Mouse (Mus musculus) right cerebral cortex, postnatal 10 days (tissue): ENCODE measurements around the gene Rpl13a.

Experiments
- DNase-seq, 2 experiments: peaks; one replicate each; pipeline ENCODE4 v3.0.0; 2021; ENCODE audit warnings: low spot score in 2 of 2

Gene Rpl13a

DNA sequence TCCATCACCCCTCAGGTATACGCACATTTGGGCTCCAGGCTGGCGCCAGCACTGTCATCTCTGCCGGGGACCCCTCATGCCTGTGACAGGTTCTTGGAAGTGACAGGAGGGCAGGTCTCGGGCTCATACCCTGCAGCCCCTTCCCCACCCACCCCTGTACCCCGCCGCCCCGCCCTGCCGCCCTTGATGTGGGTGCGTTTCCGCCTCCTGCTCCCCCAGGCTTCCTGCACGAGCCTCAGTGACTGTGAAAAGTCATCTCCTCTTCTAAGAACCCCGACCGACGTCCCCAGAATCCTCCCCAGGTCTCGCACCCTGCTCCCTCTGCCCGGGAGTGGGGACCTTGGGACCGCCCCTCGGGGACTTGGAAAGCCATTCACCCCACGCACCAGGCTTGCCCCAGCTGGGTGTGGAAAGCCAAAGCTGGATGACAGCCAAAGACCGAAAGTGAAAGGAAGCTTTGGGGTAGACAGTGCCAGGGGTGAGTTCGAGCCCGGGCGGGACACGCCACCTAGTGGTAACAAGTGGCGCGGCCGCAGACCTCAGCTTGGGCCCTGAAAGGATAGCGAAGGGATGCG, 7.5 kb upstream of the Rpl13a start, which contains the start of the genes Gm45713 and Flt3l:
Gene Gm45713 (minus strand): TSS at position 239 of the 575 bp plus-strand sequence.
Gene Flt3l (minus strand): TSS at position 440 of the 575 bp plus-strand sequence.
- peak; percentile 88 to 90 for DNase-seq

DNA sequence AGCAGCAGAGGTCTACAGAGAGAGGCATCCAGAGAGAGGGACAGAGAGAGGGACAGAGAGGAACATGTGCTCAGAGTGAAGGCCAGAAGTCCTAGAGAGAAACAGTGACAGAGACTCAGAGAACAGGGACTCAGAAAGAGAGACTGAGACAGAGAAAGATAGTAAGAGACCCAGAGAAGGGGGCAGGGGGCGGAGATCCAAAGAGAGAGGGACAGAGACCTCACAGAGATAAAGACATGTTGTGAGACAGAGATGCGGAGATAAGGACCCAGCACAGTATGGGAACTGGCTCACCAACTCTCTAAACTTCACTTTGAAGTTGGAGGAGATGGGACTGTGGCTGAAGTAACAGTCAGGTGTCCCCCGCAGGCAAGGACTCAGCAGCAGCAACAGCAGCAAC, 6.8 kb upstream of the Rpl13a start:
- DNase-seq, result no peak

DNA sequence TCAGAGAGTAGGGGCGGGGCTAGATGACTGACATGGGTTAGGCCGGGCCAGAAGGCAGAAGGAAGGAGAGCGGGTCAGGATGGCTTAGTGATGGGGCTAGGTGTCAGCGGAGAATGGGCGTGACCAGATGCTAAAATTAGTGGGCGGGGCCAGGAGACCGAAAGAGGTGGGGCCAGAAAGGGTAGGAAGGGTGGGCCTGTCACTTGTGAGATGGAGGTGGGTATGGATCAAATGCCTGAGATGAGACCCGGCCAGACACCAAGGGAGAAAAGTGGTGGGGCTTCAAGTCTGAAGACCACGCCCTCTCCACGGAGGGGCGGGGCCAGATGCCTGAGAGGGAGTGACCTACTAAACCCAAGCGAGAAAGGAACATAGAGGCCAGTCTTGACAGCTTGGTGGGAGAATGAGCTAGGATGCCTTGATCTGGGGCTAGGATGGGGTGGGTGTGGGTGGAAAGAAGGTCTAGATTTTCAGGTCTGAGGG, 6.0 kb upstream of the Rpl13a start:
- DNase-seq, result no peak

DNA sequence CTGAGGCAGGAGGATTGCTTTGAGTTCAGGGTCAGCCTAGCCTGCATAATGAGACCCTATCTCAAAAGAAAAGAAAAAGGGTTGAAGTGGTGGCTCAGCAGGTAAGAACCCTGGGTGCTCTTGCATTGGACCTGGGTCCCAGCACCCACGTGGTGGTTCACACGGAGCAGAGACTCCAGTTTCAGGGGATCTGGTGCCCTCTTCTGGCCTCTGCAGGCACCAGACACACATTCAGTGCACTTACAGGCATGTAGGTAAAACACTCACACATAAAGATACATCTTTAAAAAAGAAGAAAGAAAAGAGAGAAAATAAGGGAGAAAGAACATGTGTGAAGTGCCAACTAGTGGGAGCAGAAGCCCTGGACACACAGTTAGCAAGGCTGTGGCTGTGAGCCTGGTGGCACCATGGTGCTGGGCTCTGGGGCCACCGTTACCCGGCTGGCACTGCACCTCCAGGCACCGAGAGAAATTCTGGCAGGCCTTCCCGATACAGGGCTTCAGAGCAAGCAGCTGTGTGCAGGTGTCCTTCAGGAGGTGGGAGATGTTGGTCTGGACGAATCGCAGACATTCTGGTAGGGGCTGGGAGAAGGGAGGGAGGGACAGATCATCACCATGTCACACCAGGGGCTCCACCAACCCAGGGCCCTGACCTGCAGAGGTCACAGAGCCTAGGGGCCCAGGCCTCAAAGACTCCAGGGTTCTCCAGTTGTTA, 5.0 kb upstream of the Rpl13a start:
- DNase-seq, result no peak

DNA sequence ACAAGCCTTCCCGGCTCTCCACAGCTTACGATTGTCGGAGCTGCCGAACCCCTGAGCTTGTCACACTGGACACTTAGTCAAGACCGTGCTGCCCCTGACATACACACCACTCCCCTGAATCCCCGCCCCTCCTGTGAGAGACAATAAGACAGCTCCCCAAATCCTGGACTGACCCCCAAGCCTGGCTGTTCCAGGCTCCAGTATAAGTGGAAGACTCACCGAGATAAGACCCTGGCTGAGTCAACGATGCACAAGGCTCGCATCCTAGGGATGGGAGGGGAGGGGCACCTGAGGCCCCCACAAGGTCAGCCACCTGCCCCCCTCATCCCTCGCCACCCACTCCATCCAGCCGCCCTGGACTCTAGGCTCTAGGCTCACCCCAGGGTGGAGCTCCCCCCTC, 3.3 kb upstream of the Rpl13a start:
- no peak for DNase-seq

DNA sequence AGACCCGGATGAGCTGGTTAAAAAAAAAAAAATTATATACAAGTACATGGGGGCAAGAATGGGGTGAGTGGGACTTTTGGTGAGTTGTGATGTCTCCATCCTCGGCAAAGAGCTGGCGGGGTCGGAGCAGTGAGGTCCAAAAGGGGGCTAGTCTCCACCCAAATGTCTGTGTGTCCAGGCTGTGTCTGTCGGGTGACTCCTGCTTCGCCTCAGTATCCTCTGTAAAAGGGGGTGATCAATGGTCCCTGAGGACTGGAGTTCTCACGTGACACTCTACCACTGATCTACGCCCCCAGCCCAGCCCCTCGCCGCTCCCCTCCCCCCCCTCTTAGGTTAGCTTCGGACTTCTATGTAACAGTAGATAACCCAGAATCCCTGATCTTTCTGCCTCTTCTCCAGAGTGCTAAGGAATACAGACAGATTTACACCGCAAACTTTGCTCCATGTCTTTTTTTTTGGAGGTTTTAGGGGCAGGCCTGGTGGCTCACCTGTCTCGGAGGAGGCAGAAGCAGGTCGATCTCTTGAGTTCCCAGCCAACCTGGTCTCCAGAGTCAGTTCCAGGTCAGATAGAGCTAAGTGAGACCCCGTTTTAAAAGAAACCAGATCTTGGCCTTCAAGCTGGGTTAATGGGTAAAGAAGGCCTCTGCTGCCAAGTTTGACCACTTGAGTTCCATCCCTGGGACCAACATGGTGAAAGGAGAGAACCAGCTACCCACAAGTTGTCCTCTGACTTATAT, 1.4 kb upstream of the Rpl13a start:
- peak in 1 of 2 experiments; percentile 33 for DNase-seq

DNA sequence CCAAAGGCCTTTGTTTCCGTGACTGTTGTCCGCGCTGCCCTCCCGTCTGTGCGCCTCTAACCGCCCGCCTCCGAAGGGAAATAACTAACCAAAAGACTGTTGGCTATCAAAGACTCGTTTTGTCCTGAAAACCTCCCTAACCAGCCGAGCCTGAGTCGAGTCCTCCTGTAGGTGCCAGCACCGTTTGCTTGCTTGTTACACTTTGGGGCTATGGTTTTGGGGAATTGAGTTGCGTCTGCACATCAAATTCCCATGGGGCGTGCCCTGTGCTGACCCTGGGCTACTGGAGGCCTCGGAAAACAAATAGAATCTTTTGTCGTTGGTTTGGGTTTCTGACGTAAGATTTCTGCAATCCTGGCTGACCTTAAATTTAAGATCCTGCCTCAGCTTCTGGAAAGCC, 757 bp upstream of the Rpl13a start:
- DNase-seq, result no peak

DNA sequence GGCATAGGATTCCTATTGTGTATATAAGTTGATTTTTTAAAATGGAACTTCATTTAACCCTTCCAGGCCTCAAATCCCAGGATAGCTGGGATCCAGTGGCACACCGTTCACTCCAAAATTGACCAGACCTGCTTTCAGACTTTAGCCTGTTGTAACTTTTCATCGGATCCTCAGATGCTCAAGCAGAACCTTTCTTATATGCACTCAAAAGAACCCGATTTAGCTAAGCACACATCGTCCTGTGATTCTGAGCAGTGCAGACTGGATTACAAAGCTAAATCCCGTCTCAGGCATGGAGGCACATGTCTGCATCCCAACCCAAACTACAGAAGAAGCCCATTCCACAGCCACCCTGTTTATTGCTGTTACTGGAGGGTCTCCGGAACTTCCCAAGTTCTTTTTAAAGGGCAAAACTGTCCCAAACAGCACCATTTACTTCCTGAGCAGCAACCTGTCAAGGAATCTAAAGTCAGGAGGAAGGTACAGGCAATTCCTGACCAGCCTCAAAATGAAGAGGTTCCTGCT, 799 bp downstream of the Rpl13a start:
- DNase-seq, result no peak

DNA sequence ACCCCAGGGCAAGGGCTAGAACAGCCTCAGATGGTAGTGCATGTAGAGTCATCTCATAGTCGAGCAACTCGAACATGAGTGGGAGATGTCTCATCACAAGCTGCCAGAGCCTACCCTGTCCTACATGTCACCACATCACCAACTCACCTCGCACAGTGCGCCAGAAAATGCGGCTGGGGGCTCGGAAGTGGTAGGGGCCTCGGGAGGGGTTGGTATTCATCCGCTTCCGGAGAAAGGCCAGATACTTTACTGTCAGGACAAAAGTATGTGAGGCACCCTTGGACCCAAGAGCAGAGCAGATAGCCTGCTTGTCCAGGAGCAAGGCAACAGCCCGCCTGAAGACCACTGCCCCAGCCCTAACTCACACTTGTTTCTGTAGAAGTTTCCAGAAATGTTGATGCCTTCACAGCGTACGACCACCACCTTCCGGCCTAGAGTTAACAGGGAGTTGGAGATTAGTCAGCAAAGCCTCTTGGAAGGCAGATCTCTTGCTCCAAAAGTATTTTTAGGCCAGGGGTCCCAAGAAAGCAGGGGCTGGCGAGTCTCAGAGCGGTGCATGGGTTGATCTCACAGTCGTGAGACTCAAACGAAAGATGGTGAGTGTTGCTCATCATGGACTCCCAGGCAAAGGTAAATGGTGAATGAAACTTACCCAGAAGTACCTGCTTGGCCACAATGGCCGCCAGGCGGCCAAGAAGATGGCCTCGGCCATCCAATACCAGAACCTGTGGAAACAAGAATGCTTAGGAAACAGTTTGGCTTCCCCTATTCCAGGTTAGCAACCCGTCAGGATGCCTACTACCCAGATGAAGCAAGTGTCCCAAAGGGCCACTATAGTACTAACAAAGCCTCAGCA, 1.5 kb downstream of the Rpl13a start:
- DNase-seq, result peak in 1 of 2 experiments; percentile 27

DNA sequence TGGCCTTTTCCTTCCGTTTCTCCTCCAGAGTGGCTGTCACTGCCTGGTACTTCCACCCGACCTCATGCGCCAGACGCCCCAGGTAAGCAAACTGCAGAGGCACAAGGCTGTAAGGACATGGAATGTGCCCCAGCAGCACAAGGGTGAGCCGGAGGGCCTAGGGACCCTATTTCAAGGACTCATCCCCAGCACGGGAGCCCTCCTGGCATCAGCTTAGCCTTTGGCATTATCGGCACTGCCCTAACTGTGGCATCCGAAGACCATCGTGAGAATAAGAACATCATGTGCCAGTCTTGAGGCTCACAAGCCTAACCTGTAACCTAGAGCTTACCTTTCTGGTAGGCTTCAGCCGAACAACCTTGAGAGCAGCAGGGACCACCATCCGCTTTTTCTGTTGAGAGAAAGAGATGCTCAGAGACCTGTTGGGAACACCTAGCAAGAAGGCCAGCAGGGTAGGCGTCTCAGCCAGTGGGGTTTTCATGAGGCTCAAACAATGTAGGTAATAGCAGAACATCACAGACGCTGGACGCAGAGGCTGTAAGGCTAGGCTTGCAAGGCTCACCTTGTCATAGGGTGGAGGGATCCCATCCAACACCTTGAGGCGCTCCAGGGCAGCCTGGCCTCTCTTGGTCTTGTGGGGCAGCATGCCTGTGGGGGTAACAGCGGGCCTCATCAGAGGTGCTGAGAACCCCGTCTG, 2.3 kb downstream of the Rpl13a start:
- DNase-seq, result peak in 1 of 2 experiments; percentile 52

DNA sequence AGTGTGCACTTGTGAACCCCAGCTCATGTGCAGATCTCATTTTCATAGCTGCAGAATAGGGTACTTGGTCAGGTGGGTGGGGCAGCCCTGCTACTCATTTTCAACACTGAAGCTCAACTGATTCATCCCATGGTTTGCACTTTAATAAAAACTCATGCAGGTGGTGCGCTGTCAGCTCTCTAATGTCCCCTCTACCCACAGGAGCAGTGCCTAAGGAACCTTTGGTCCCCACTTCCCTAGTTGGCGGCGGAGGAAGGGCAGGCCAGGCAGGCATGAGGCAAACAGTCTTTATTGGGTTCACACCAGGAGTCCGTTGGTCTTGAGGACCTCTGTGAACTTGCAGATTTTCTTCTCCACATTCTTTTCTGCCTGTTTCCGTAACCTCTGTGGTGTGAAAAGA, 2.9 kb downstream of the Rpl13a start:
- DNase-seq, result peak in 1 of 2 experiments; percentile 46

DNA sequence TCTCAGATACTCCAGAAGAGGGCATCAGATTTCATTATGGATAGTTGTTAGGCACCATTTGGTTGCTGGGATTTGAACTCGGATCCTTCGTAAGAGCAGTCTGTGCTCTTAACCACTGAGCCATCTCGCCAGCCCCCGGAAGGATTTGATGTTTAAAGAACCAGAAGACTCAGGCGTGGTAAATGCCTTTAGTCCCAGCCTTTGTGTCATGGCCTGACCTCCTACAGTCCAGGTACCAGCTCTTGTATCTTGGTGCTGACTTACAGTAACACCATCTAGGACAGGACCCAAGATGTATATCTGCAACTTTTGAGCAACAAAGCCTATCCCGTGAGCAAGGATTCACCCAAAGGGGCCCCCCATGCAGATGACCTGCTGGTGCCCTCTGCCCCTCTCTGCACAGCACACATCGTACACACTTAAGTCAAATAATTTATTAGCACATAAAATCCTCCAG, 3.4 kb downstream of the Rpl13a start:
- DNase-seq, result peak in 1 of 2 experiments; percentile 37

DNA sequence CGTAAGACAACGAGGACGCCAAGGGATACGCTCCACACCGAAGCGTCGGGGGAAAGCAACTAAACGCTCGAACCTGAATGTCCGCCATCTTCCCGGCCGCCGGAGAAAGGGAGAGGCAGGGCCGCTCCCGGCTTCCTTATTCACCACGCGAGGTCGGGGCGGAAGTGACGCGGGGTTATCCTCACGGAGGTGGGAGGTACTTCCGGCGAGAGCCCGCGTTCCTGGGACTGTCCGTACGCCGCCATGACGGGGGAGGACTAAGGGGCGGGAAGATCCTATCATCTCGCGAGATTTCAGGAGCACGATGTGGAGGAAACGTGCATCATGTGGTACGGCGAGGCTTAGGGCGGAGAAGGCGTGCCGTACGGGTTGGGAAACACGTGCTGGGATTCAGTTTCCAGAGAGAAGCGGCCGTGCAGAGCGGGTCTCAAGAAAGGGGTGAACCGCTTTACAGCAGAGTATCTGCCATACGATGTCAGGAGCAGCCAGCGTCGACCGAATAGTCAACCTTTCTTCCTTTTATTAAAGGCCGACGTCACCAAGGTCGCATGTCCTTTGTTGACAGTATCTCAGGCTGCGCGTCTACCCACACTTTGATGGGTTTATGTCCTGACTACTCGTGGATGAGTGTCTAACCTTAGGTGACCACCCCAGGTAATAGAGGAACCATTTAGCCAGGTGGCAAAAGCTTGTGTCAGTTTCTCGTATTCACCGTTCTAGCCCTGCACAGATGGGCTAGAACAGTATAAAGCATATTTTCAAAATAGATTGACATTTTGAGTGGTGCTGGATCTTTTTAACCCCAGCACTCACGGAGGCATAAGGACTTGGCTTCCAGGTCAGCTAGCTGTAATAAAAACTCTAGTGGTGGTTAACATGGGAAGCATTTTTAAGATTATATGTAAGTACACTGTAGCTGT, 4.1 kb downstream of the Rpl13a start, which contains the start of gene Rps11:
Gene Rps11 (minus strand): TSS at position 216 of the 920 bp plus-strand sequence.
- DNase-seq, result peak; percentile 99 to 100

DNA sequence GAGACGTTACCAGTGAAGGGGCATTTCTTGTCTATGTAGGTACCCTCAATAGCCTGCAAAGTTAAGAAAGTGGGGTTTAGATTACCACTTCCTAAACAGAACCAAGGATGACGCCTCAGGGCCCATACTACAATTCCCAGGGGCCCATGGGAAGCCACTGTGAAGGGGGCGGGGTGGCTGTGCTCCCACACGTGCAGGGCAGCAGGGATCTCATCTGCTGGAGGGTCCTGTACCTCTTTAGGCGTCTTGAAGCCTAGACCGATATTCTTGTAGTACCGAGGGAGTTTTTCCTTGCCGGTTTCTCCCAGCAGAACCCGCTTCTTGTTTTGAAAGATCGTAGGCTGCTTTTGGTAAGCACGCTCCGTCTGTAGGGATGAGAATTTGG, 5.4 kb downstream of the Rpl13a start:
- DNase-seq, result peak in 1 of 2 experiments; percentile 46

DNA sequence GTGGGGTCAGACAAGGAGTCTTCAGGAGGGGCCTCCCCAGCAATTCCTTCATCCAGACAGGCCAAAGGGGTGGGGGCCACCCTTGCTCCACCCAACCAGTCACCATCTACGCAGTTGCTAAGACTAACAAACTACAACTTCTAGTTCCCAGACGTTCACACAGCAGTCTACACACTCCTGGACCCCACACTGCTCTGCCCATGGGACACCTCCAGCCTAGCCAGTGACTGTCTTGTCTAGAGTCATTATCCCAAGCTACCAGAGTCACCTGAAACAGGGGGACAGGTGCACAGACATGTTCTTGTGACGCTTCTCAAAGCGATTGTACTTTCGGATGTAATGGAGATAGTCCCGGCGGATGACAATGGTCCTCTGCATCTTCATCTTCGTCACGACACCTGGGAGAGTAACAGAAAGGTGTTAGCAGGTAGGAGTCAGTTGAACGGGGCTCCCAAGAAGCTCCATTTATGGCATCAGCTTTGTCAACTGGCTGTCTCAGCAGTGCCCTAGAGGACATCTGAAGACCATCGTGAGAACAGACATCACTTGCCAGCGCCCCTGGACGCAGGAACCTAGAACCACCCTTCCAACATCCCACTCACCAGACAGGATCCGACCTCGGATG, 5.9 kb downstream of the Rpl13a start:
- peak in 1 of 2 experiments; percentile 42 for DNase-seq

DNA sequence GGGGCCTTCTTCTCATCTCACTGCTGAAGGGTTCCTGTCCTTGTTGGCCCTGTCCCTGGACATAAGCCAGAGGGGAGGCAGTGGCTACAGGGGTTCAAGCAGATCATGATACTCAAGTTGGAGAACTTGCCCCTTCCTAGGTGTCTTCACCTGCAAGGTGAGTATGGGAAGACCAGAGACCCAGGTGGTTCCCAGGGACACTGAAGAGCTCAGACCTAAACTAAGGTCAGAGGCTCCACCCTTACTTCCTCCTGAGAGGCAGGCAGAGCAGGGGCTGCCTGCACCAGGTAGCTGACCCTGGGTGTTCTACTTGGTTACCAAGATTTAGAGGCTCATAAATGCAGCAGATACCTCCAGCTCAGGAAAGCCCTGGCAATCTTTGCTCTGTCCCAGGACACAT, 6.6 kb downstream of the Rpl13a start:
- DNase-seq, result peak in 1 of 2 experiments; percentile 34

DNA sequence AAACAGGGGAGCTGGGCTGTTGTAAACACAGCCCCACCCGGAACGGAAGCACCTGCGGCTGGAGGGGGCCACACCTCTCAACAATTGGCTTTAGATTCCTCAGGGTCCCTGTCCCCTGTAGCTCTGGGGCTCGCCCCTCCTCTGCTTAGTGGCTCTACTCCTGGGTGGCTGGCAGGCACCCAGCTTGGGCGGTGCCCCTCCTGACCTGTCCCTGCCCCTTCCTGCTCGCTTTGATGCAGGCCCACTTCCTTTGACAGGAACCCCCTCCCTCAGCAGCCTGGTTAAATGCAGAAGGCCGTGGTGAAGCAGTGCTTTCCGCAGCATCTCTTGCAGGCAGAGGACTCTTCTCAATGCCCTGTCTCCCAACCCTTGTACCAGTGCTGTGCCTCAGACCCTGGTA, 7.2 kb downstream of the Rpl13a start:
- peak; percentile 38 to 53 for DNase-seq

DNA sequence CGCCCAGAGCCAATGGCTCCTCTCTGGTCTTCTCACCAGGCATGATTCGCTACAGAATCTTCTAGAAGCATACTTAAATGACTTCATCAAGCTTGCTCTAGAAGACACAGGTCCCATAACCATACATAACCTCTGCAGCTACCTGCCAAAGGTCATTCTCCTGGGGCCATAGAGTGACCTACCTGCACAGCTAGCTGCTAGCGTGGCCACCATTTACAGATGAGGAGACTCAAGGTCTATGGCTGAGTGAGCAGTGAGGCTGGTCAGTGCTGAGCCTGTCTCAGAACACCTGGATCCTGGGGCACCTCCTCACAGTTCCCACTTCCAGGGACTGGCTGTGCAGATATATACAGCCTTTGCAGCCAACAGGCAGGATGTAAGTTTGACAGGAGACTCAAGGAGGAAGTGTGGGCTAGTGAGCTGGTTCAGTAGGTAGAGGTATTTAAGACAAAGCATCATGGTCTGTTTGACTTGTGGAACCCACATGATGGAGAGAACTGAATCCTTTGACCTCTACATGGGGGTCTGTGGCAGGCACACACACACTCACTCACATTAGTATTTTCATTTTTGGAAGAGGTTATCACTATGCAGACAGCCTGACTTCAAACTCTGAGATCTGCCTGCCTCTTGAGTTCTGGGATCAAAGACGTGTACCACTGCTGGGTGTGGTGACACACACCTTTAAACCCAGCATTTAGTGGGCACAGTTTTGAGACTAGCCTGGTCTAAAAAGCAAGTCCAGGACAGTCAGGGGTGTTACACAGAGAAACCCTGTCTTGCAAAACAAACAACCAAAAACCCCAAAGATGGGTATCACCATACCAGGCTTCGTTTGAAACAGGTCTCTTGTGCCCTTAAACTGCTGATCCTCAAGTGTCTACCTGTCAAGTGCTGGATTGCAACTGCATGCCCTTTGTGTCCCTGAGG, 8.5 kb downstream of the Rpl13a start:
- peak in 1 of 2 experiments; percentile 32 for DNase-seq
